Mouse (Mus musculus) cerebellum, adult 11-12 months (tissue): Measurements from ENCODE around the gene Myod1.

Source experiments
- DNase-seq: peaks from one replicate; pipeline ENCODE4 v3.0.0; 2022

Myod1 gene

DNA sequence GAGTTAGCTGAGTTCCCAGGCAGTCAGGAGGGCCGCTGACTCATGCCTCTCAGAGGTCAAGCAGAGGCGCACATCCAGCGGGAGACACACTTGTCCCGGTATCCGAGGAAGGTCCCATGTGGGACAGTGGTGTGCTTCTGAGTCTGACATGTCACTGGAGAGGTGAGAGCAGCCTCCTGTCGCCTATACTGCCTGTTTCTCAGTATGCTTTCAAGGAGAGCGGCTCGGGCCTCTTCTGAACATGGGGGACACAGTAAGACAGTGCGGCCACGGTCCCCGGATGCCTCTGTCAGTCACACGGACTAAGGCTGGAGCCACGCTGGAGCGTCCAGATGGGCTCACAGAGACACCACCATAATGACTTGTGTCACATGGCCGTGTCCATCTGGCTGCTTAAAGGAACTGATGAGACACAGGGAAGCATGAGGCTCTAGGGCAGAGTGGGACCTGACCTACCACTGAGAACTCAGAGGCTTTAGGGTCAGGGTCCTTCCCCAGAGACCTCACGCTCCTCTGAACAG is 41.9 kb downstream of the Myod1 start:
- DNase-seq = peak; percentile 73

DNA sequence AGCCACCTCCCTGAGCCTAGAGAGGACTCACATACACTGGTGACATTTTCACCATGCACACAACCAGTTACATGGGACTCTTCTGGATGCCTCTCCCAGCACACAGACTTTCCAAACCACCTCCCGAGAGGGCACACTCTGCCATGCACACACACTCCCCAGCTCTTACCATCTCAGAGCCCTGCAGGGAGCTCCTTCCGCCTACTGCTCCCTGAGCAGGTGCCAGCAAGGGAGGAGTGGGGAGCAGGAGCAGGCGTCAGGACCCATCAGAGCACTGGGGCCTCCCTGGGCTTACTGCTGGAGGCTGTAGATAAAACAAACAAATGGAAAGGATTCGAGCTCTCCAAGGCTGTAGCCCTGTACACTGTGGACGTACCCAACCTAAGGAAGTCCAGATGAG is 45.3 kb downstream of the Myod1 start:
- peak; percentile 78 for DNase-seq

DNA sequence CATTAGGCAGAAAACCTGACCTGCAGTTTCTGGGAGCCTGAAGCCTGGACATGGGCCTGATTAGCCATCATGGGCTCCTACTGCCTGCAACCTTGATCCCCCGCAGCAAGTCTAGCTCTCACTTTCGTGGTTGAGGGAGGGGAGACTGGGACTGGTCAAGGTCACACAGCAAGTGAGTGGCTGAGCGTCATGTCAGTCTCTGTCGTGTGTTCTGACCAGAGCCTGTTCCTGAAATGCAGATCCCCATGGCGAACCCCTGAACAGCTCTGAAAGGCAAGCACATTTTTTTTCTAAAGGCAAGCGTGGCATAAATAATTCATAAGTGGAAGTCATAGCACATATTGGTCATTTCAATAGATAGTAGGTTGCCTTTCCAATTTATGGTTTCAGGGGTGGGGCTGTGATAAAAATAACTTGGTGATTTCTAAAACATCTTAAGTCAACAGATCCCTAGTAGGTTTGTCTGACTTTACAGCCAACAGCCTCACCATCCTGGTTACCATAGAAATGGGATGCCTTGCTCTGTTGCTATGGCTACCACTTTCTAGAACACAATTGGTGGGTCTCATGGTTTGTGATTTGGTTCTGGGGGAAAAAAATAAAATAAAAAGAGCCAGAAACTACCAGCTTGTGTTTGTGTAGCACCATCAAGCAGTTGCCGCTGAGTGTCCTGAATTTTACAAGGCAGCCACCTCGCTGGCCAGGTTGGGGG is 45.9 kb downstream of the Myod1 start:
- DNase-seq = no peak

DNA sequence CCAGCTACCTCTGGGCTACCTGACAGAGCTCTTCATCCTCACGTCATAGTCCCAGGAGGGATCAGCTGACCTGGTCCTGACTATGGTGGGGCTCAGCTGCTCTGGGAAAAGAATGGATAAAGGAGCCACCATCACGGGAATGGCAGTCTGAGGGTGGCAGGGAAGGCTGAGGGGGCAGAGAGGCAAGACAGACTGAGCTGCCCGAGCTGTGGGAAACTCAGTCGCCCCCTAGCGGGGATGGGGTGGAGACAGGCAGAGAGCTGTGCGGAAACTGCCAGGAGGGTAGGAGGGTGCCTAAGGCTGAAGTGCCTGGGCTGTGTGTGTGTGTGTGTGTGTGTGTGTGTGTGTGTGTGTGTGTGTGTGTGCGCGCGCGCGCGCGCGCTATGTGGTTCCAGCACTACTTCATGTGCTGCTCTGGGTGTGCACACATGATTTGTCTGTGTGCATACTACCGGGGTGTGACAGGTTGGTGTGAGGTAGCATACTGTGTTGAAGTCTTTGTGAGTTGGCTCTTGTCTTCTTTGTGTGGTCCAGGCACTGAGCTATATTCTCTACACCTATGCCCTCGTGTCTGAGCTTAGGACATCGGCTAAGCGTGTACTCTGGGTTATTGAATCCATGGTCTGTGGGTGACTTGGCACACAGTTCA is 46.6 kb downstream of the Myod1 start:
- DNase-seq = peak; percentile 85

DNA sequence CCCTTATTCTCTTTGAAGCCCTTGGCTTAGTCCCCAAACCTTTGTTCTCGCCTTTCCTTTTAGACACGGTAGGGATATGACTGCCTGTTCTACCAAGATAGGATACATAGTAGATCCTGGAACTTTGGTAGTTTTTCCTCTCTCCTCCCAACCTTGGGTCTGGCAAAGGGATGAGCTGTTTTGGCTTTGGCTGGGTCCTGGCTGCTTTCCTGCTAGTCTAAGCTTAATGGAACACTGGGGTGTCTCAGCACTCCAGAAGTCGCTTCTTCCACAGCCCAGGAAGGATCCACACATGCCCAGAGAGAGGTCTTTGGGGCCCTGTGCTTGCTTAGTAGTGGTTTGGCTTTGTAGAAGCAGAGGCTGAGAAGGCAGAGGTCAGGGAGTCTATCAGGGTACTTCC is 47.7 kb downstream of the Myod1 start:
- DNase-seq = no peak

DNA sequence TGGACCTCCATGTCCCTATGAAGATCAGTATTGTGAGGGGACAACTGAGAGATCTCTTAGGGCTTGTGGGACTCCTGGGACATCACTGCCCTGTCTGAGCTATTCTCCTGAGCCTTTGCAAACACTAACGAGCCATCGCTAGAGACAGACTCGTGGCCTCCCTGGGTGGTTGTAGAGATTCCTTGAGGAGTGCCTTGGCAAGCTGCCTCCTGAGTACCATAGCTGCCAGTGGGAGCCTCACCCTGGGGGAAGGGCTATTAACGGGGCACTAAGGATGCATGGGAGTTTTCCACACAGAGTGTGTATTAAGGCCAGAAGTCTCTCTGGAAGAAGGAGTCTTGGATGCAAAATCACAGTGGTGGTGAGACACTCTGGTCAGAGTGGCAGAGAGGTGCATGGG is 48.7 kb downstream of the Myod1 start:
- no peak for DNase-seq
